ENCODE assay signal across 27 mouse cellular contexts in genomic region chr8:3281296-3281695, GRCm38 (mm10).
"Had no signal": no experiment of that assay in that cellular context is flagged by ENCODE, and none has a peak within 500 bp of the region (broad histone marks: within the 10 kb centered on the region; RNA-seq: fewer than 3 reads in every experiment).

No protein-coding gene starts in this region.

- H3K36me3 ChIP-seq: embryonic facial prominence, embryonic 12.5 days; embryonic facial prominence, embryonic 13.5 days; embryonic facial prominence, embryonic 15.5 days; forebrain, embryonic 12.5 days; forebrain, embryonic 15.5 days had no signal

- H3K4me2 ChIP-seq: embryonic facial prominence, embryonic 12.5 days; embryonic facial prominence, embryonic 13.5 days; embryonic facial prominence, embryonic 15.5 days; forebrain, embryonic 12.5 days; forebrain, embryonic 13.5 days; forebrain, embryonic 15.5 days had no signal

- H3K27me3 ChIP-seq: embryonic facial prominence, embryonic 12.5 days; embryonic facial prominence, embryonic 13.5 days; embryonic facial prominence, embryonic 15.5 days; forebrain, embryonic 13.5 days; forebrain, embryonic 15.5 days had no signal

- H3K9ac ChIP-seq: embryonic facial prominence, embryonic 12.5 days; embryonic facial prominence, embryonic 13.5 days; embryonic facial prominence, embryonic 15.5 days; forebrain, embryonic 12.5 days; forebrain, embryonic 13.5 days; forebrain, embryonic 15.5 days; forebrain, postnatal 0 days had no signal

- H3K9me3 ChIP-seq: embryonic facial prominence, embryonic 10.5 days; embryonic facial prominence, embryonic 12.5 days; embryonic facial prominence, embryonic 13.5 days; embryonic facial prominence, embryonic 15.5 days; forebrain, embryonic 10.5 days; forebrain, embryonic 12.5 days; forebrain, embryonic 13.5 days; forebrain, embryonic 15.5 days had no signal

- ATAC-seq: forebrain, embryonic 13.5 days; forebrain, embryonic 14.5 days; forebrain, embryonic 15.5 days; forebrain, embryonic 16.5 days; forebrain, postnatal 0 days had no signal

- H3K4me3 ChIP-seq: embryonic facial prominence, embryonic 10.5 days; embryonic facial prominence, embryonic 12.5 days; embryonic facial prominence, embryonic 13.5 days; embryonic facial prominence, embryonic 15.5 days; erythroblast, embryonic 14.5 days; forebrain, embryonic 10.5 days; forebrain, embryonic 12.5 days; forebrain, embryonic 13.5 days; forebrain, embryonic 15.5 days; gastrocnemius, adult 2 months had no signal

- DNase-seq: cerebellum, adult 2 months; cerebellum, adult 8-10 months; cerebellum, adult 9-10 months; cerebellum, adult 9-11 months; cerebellum, postnatal 10 days; cerebellum, postnatal 14 days; cerebellum, postnatal 25 days; cerebellum, postnatal 36 days; embryo, embryonic 11 days; gastrocnemius, adult 2 months; gastrocnemius, postnatal 10 days; gastrocnemius, postnatal 14 days; gastrocnemius, postnatal 25 days; gastrocnemius, postnatal 36 days; heart, adult 18-20 months had no signal

- H3K27ac ChIP-seq: embryonic facial prominence, embryonic 10.5 days; embryonic facial prominence, embryonic 12.5 days; embryonic facial prominence, embryonic 13.5 days; embryonic facial prominence, embryonic 15.5 days; forebrain, embryonic 10.5 days; forebrain, embryonic 12.5 days; forebrain, embryonic 13.5 days; forebrain, embryonic 15.5 days; gastrocnemius, adult 2 months had no signal
